Mouse (Mus musculus) duodenum, adult 2 months (tissue): ENCODE results near the gene Hltf. TPM values are rescaled to one million over a fixed set of nuclear protein-coding genes. Genes with fewer than 3 reads are reported as not detected.

ENCODE experiments used
- polyA plus RNA-seq: library from polyadenylated mRNA; depleted of rRNA; stranded (reverse); fragments of >200 nt; gene quantifications from 2 replicates; pipeline ENCODE4 v1.2.3, GENCODE M21; 2012; ENCODE audit warnings: low replicate concordance; rRNA removed

Hltf gene
- 1.3 and 1.7 TPM in 2 replicates for polyA plus RNA-seq

GRCm38 (mm10) chr3:20057306-20058196, at the start of gene Hltf:
Gene Hltf, plus strand, starts transcription at chr3:20057811.

GRCm38 (mm10) chr3:20034719-20035404, 22.7 kb upstream of the Hltf start, which contains the start of gene Hps3:
Gene Hps3, minus strand, starts transcription at chr3:20035315.

GRCm38 (mm10) chr3:20154531-20155367, 97.1 kb downstream of the Hltf start, which contains the start of gene Gyg:
Gene Gyg, minus strand, starts transcription at chr3:20155317.

Other genes starting within 250 kb of the Hltf start
- gene Cp, start 100.8 kb upstream of the Hltf start, polyA plus RNA-seq, result 0.39 and 1.1 TPM in 2 replicates
- 11.2 and 18.4 TPM in 2 replicates for gene Hps3, start 22.5 kb upstream of the Hltf start, polyA plus RNA-seq
- gene Gyg, start 97.5 kb downstream of the Hltf start, polyA plus RNA-seq, result 2.8 and 5.3 TPM in 2 replicates
- gene Cpa3, start 184.4 kb downstream of the Hltf start, polyA plus RNA-seq, result 0.08 TPM in 1 of 2 replicates, not detected in the other
- gene Cpb1, start 217.9 kb downstream of the Hltf start, polyA plus RNA-seq, result 0.17 and 272 TPM in 2 replicates